Mouse (Mus musculus): ENCODE data around the gene Tmprss11d. TPM values are rescaled to one million over a fixed set of nuclear protein-coding genes. Genes with fewer than 3 reads are reported as not detected.

The Tmprss11d gene
- not detected in 2 replicates for polyA plus RNA-seq (2012; rRNA removed)

GRCm38 (mm10) chr5:86373320-86373719 is at the start of gene Tmprss11d:
Gene Tmprss11d (minus strand): TSS chr5:86373420.

DNA sequence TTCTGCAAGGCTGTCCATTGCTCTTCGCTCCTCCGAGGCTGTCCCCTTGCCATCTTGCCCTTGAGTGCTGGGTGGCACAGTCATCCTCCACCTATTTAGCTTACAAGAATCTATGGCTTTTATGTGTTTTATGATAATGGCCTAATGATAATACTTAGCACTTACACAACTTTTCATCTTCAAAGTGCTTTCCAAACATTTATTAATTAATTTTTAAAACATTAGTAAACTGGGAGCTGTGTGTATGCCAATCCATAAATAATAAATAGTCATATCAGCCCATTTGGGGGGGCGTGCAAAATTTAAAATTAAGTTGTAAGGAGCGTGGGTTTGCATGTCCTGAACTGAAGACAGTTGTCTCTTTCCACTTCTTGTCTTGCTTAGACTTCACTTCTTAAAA is 84.0 kb downstream of the Tmprss11d start, which contains the start of gene Tmprss11c:
Tmprss11c (minus strand) TSS at position 101 of the 400 bp plus-strand sequence.

Other genes with a start within 250 kb of the Tmprss11d start
- gene Uba6, start 200.6 kb downstream of the Tmprss11d start, polyA plus RNA-seq (2012; rRNA removed), result 0.47 and 0.52 TPM in 2 replicates
- not detected in 2 replicates for gene Gnrhr, start 175.5 kb downstream of the Tmprss11d start, polyA plus RNA-seq (2012; rRNA removed)
- gene Tmprss11c, start 84.1 kb downstream of the Tmprss11d start, polyA plus RNA-seq (2012; rRNA removed), result not detected in 2 replicates
- not detected in 2 replicates for gene Tmprss11a, start 95.6 kb upstream of the Tmprss11d start, polyA plus RNA-seq (2012; rRNA removed)
- gene Tmprss11g, start 145.2 kb upstream of the Tmprss11d start, polyA plus RNA-seq (2012; rRNA removed), result not detected in 2 replicates